Mouse (Mus musculus) neural tube, embryonic 15.5 days (tissue): ENCODE data around the gene Tenm1. TPM values are rescaled to one million over a fixed set of nuclear protein-coding genes. Genes with fewer than 3 reads are reported as not detected.

Experiments used
- ATAC-seq: fragments of 200-750 bp; cut with Nextera tagmentation; 2 replicates; pipeline ENCODE4 v1.8.0; 2017; ENCODE audit warnings: mild to moderate bottlenecking, moderate TSS enrichment, moderate library complexity; ENCODE audit not compliant: low FRiP score
- H3K27ac ChIP-seq: fragments of 300-500 bp; sonication (generic); replicated peaks from 2 replicates; pipeline ENCODE4 v1.5.1; 2015; ENCODE audit warnings: mild to moderate bottlenecking, inconsistent platforms
- H3K27me3 ChIP-seq: fragments of 300-500 bp; sonication (generic); replicated peaks from 2 replicates; pipeline ENCODE4 v1.6.1; 2015; ENCODE audit warnings: inconsistent platforms
- H3K36me3 ChIP-seq: fragments of 300-500 bp; sonication (generic); 2 replicates; pipeline ENCODE4 v1.6.1; 2015; ENCODE audit warnings: inconsistent platforms
- H3K4me1 ChIP-seq: fragments of 300-500 bp; sonication (generic); 2 replicates; pipeline ENCODE4 v1.6.1; 2015; ENCODE audit warnings: inconsistent platforms
- H3K4me2 ChIP-seq: fragments of 300-500 bp; sonication (generic); 2 replicates; pipeline ENCODE4 v1.6.1; 2015; ENCODE audit warnings: inconsistent platforms, mild to moderate bottlenecking, moderate library complexity
- H3K4me3 ChIP-seq: fragments of 300-500 bp; sonication (generic); replicated peaks from 2 replicates; pipeline ENCODE4 v1.5.1; 2015; ENCODE audit warnings: mild to moderate bottlenecking, inconsistent platforms
- H3K9ac ChIP-seq: fragments of 300-500 bp; sonication (generic); replicated peaks from 2 replicates; pipeline ENCODE4 v1.6.1; 2015; ENCODE audit warnings: mild to moderate bottlenecking, inconsistent platforms
- H3K9me3 ChIP-seq: fragments of 300-500 bp; sonication (generic); replicated peaks from 2 replicates; pipeline ENCODE4 v1.6.1; 2016; ENCODE audit warnings: inconsistent platforms
- WGBS: fragments of 180-500 bp; shearing (Covaris S2); methylation state at CpG from one replicate; pipeline ENCODE4 v1.1.7; 2015; ENCODE audit warnings: mixed read lengths; 5-methylcytosine and 5-hydroxymethylcytosine counted together
- polyA plus RNA-seq: library from polyadenylated mRNA; unstranded; fragments of >200 nt; fragmentation: Nextera tagmentation; extraction: Ambion mirVana; gene quantifications from 2 replicates; pipeline ENCODE4 v1.2.1, GENCODE M21; 2015

The Tenm1 gene
- polyA plus RNA-seq: 25.8 and 31.2 TPM in 2 replicates

DNA sequence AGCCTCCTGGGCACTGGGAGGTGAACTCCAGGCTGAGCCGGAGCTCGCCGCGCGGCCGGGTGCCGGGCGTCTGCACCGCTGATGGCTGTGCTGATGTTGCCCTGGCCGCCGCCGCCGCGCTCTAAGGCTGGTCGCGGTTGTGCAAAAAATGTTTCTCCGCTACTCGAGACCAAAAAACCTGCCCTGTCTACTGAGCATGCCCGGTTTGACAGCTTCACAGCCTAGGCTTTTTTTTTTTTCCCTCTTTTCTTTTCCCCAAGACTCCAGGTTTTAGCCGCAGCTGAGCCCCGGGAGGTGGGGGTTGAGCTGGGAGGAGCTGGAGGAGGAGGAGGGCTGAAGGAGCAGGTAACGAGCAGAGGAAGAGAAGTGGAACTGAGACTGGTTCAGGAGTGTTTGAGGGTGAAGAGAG lies at the start of gene Tenm1:
Tenm1 (minus strand) TSS at position 272 of the 409 bp plus-strand sequence.
- H3K9ac ChIP-seq: peak within 1 kb of the TSS; percentile 51
- H3K9me3 ChIP-seq: no peaks in the 10 kb centered on the region
- ATAC-seq: peak; percentile 73
- peak within 1 kb of the TSS; percentile 47 for H3K4me3 ChIP-seq
- no peaks in the 10 kb centered on the region for H3K27me3 ChIP-seq
- H3K27ac ChIP-seq: peak within 1 kb of the TSS; percentile 82
- H3K4me1 ChIP-seq: no peaks in the 10 kb centered on the region
- peak within 1 kb of the TSS; percentile 65 for H3K4me2 ChIP-seq
- no peaks in the 10 kb centered on the region for H3K36me3 ChIP-seq
- WGBS: 28% methylated on average over 22 of the region's 22 CpGs

DNA sequence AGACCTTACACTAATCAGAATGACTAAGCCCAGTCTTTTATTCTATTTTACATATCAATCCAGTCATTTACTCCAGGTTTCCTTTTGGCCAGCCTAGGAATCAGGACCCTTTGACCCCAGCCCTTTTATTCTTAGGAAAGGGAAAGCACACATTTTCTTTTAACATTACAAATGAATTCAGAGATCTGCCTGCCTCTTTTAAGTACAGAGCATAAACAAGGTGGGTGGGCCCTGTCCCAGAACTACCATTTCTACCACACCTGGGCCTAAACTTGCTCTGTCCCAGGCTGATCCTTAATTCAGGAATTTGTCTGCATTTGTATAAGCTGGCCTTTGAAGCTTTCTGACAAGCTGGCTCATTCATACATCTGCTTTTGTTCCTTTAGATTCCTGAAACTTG lies 38.4 kb upstream of the Tenm1 start:
- H3K36me3 ChIP-seq: no peaks in the 10 kb centered on the region
- H3K27ac ChIP-seq: no peak overlapping the region
- H3K4me1 ChIP-seq: no peaks in the 10 kb centered on the region
- H3K27me3 ChIP-seq: no peaks in the 10 kb centered on the region
- no peak overlapping the region for H3K4me2 ChIP-seq
- no peak for ATAC-seq
- H3K9ac ChIP-seq: no peak overlapping the region
- no peak overlapping the region for H3K4me3 ChIP-seq
- no peaks in the 10 kb centered on the region for H3K9me3 ChIP-seq

DNA sequence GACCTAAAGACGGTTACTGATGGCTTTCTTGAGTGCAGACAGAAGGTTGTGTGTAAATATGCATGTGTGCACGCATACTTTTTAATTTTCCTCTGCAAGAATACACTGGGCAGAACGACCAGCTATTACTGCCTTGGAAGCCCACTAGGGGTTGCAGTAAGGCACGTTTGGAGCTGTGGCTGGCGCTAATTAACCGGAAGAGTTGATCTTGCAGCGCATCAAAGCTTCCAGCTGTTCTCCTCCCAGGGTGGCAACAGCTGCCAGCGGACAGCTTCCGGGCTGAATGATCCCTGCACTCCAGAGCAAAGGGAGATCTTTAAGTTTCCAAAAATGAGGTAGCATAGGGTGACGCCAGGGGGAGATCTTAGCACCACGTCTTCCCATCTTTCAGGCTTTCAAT lies 1.7 kb upstream of the Tenm1 start:
- H3K9me3 ChIP-seq: no peaks in the 10 kb centered on the region
- H3K27me3 ChIP-seq: no peaks in the 10 kb centered on the region
- H3K36me3 ChIP-seq: no peaks in the 10 kb centered on the region
- H3K4me2 ChIP-seq: peak overlapping the region; percentile 65
- H3K9ac ChIP-seq: peak overlapping the region; percentile 42
- H3K4me1 ChIP-seq: no peaks in the 10 kb centered on the region
- WGBS: 9% methylated on average over 11 of the region's 11 CpGs
- peak; percentile 75 for ATAC-seq
- peak overlapping the region; percentile 82 for H3K27ac ChIP-seq
- peak overlapping the region; percentile 47 for H3K4me3 ChIP-seq

DNA sequence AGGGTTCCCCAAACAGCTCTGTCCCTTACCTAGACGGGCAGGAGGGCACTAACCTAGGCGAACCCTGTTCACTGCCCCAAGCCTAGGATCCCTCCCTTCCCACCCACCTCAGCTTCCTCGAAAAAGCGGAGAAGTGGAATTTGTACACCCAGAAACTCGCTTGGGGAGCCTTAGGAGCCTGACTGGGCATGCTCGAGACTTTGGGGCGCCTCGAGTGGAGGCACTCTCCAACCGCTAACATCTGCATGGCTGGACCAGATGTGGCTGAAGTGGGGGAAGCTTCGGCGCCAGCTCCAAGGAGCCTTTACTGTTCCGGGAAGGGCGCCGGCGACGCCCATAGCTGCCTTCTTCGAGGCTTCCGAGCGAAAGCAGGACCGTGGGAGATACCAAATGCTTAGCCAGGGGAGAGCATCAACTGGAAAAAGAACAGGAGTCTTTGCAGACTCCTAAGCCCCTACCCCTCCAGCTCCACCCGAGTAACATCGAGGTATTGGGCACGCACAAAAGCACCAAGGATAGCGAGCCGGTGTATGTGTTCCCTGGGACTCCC lies 1.1 kb upstream of the Tenm1 start:
- ATAC-seq: peak; percentile 57
- Histone ChIP-seq H3K9me3 (no peaks in the 10 kb centered on the region), H3K4me1 (no peaks in the 10 kb centered on the region), H3K4me3 (peak overlapping the region; percentile 47), H3K4me2 (peak overlapping the region; percentile 65), H3K9ac (peak overlapping the region; percentile 42), H3K27me3 (no peaks in the 10 kb centered on the region), H3K36me3 (no peaks in the 10 kb centered on the region), H3K27ac (peak overlapping the region; percentile 82)
- WGBS: 24% methylated on average over 25 of the region's 25 CpGs

DNA sequence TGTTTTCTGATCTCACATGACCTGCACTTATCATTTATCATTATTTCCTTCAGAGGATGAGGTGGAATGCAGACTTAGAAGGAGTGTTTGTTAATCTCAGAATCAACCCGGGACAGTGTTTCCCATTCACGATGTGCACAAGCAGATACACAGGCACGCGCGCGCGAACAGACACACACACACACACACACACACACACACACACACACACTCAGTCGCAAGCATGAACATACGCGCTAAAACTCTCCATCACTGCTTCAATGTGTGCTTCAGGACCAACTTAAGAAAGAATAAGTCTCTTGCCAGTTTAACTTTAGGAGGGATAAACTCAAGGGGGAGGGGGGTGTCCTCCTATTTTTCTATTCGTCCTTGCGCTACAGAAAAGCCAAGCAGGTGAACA lies 411 bp upstream of the Tenm1 start:
- 0 out of 2 replicates have a peak, but pooled peaks have one; percentile 33 for ATAC-seq
- 26% methylated on average over 12 of the region's 12 CpGs for WGBS
- peak overlapping the region; percentile 65 for H3K4me2 ChIP-seq

DNA sequence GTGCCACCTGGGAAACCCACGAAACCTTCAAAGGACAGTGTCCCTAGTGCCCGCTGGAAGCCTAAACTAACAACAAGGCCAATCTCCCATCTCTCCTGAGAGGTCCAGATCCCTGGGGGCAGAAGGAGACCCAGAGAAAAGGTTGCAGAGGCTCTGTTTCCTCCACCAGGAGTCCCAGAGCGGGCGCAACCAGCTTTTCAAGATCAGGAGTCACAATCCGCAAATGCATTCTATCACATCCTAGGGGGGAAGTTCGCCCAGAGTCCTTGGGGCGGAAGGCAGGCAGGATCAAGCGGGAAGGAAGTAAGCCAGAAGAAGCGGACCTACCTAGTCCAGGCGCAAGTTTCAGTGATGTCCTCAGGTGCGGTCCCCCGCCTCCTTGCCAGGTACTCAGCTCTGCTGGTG lies 963 bp downstream of the Tenm1 start:
- Histone ChIP-seq H3K9ac (peak overlapping the region; percentile 51), H3K9me3 (no peaks in the 10 kb centered on the region), H3K36me3 (no peaks in the 10 kb centered on the region), H3K4me1 (no peaks in the 10 kb centered on the region), H3K4me2 (peak overlapping the region; percentile 65), H3K4me3 (peak overlapping the region; percentile 47), H3K27me3 (no peaks in the 10 kb centered on the region), H3K27ac (peak overlapping the region; percentile 82; the same call in 1 of the 2 replicates)
- ATAC-seq: no peak
- WGBS: 11% methylated on average over 12 of the region's 12 CpGs

More for the DNA sequence above, 411 bp upstream of the Tenm1 start:
- H3K27ac ChIP-seq: peak overlapping the region; percentile 82
- no peaks in the 10 kb centered on the region for H3K36me3 ChIP-seq
- H3K27me3 ChIP-seq: no peaks in the 10 kb centered on the region
- H3K4me1 ChIP-seq: no peaks in the 10 kb centered on the region
- H3K9me3 ChIP-seq: no peaks in the 10 kb centered on the region
- H3K4me3 ChIP-seq: peak overlapping the region; percentile 47
- H3K9ac ChIP-seq: peak overlapping the region; percentile 51; the same call in 1 of the 2 replicates

DNA sequence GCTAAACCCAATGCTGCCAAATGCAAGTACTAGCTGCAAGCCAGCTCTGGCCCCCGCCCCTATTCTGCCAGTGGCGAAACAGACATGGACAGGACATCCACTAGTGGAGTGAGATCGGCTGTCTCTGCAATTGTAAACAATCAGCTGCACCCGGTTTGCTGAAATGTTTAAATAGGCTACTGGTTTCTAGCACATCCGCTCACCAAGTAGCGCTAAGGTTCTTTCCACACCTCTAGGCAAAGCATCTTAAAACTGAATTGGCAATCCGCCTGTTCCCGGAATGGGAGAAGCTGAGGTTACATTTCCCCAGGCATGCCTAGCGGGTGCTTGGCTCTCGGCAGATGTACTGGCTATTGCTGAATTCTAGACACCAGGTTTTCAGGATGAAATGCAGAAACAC lies 1.8 kb downstream of the Tenm1 start:
- peak overlapping the region; percentile 47 for H3K4me3 ChIP-seq
- ATAC-seq: no peak
- H3K4me2 ChIP-seq: peak overlapping the region; percentile 65
- WGBS: 22% methylated on average over 10 of the region's 10 CpGs
- H3K9ac ChIP-seq: peak overlapping the region; percentile 51
- H3K4me1 ChIP-seq: no peaks in the 10 kb centered on the region
- no peaks in the 10 kb centered on the region for H3K36me3 ChIP-seq
- no peaks in the 10 kb centered on the region for H3K27me3 ChIP-seq
- peak overlapping the region; percentile 18; the same call in 1 of the 2 replicates for H3K27ac ChIP-seq
- no peaks in the 10 kb centered on the region for H3K9me3 ChIP-seq

DNA sequence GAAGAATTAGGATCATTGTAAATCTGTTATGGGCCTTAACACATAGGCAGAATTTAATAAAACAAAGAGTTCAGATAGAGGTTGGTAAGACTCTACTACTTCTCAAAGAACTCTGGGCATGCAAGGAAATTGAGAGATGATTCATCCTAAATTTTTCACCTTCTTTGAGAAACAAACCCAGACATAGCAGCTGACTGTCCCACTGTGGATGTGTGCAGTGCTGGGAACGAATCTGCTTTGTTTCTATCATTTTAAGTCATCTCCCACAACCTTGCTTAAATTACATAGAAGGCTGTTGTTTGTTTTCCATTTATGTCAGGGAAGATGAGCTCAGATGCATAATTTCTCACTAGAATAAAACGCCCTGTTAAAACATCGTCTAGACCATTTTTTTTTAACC lies 31.0 kb downstream of the Tenm1 start:
- no peaks in the 10 kb centered on the region for H3K36me3 ChIP-seq
- no peak overlapping the region for H3K4me2 ChIP-seq
- H3K27ac ChIP-seq: no peak overlapping the region
- no peaks in the 10 kb centered on the region for H3K27me3 ChIP-seq
- H3K9me3 ChIP-seq: no peaks in the 10 kb centered on the region
- no peak overlapping the region for H3K9ac ChIP-seq
- ATAC-seq: no peak
- WGBS: 74% methylated on average over 3 of the region's 3 CpGs
- no peaks in the 10 kb centered on the region for H3K4me1 ChIP-seq
- H3K4me3 ChIP-seq: no peak overlapping the region

DNA sequence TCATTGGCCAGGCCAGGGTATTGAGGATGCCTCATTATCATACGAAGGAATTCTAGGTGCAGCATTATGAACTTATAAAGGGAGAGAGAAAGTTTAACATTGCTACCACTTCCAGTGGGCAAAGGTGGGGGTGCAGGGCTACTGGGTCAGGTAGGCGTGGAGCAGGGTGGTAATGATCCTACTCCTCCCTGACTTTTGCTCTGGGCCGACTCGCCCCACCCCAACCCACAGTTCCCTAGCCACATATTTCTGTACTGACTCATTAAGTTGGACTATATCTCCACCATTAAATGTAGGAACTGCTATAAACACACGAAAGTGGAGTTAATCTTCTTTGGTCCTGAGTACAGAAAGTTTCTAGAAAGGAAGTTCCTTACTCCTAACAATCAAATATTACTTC lies 40.8 kb downstream of the Tenm1 start:
- H3K4me3 ChIP-seq: no peak overlapping the region
- H3K4me2 ChIP-seq: no peak overlapping the region
- no peak for ATAC-seq
- 90% methylated on average over 5 of the region's 5 CpGs for WGBS
- H3K27me3 ChIP-seq: no peaks in the 10 kb centered on the region
- H3K27ac ChIP-seq: no peak overlapping the region
- H3K36me3 ChIP-seq: no peaks in the 10 kb centered on the region
- H3K9ac ChIP-seq: no peak overlapping the region
- H3K9me3 ChIP-seq: no peaks in the 10 kb centered on the region
- no peaks in the 10 kb centered on the region for H3K4me1 ChIP-seq

DNA sequence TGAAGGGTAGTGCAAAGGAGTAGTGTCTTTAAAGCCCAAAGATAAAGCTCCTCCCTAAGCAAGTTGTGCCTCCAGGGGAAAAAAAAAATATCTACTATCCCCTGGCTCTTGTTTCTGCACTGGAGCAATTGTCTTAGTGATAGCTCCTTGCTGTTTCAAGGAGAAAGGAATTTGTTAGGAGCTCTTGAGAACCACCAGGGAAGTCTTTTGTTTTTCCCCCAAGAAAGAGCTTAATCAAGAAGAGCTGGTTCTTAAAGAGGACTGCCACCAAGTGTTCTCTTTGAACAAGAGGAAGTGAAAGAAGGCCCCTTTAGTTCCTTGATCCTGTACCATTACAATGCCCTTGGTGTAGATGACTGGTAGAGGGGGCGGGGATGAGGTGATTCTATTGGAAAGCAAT lies 56.4 kb downstream of the Tenm1 start:
- Histone ChIP-seq H3K27me3 (no peaks in the 10 kb centered on the region), H3K4me2 (no peak overlapping the region), H3K9ac (no peak overlapping the region), H3K4me1 (no peaks in the 10 kb centered on the region), H3K9me3 (no peaks in the 10 kb centered on the region), H3K4me3 (no peak overlapping the region), H3K36me3 (no peaks in the 10 kb centered on the region), H3K27ac (no peak overlapping the region)
- 74% methylated on average over 1 of the region's 1 CpGs for WGBS
- ATAC-seq: no peak

DNA sequence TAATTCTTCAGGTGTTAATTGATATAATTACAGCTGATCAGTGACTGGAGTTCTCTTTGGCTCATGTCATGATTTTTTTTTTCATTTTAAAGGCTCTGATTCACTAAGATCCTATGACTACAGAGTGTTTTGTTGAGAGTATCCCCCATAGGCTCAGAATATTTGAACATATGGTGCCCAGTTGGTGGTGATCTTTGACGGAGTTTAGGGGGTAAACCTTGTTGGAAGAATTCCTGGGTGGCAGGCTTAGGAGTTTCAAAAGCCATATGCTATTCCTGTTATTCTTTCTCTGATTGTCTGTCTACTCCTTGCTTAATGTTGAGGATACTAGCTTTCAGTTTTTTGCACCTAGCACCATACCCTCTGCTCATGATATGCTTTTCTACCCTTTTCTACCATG lies 109.6 kb downstream of the Tenm1 start:
- Histone ChIP-seq H3K27ac (no peak overlapping the region), H3K9me3 (no peaks in the 10 kb centered on the region), H3K27me3 (no peaks in the 10 kb centered on the region), H3K4me2 (no peak overlapping the region), H3K9ac (no peak overlapping the region), H3K36me3 (no peaks in the 10 kb centered on the region), H3K4me3 (no peak overlapping the region), H3K4me1 (no peaks in the 10 kb centered on the region)
- ATAC-seq: no peak
- WGBS: 78% methylated on average over 1 of the region's 1 CpGs

DNA sequence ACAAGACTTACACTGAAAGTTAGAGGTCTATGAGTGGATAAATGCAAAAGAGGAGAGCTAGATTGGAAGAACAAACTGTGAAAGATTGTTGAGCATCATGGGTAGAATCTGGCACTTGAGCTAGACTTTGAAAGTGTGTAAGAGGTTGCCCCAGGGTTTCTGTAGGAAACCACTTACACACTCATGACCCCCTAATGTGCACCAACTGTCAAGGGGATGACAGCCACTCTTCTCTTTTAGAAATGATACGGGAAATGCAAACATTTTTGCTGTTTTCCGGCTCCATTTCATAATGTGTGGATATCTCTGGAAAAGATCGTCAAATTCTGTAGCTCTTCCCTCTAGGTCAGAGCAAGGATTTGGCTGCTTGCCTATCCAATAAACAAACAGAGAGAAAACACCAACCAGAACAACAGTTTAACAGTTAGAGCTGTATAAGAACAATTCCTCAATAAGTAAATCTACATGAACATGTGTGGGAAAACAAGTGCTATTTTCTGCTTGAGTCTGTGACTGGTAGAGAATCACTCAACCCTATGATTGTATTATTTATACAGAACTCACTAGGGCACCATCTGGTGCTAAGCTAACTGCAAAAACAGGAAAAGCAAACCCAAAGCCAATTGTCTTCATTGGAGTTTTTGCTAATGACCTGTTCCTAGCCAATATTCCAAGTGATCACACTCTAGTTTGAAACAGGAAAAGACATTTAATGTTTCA lies 111.0 kb downstream of the Tenm1 start:
- Histone ChIP-seq H3K9me3 (no peaks in the 10 kb centered on the region), H3K4me3 (no peak overlapping the region), H3K4me1 (no peaks in the 10 kb centered on the region), H3K9ac (no peak overlapping the region), H3K36me3 (no peaks in the 10 kb centered on the region), H3K27me3 (no peaks in the 10 kb centered on the region), H3K4me2 (no peak overlapping the region), H3K27ac (no peak overlapping the region)
- WGBS: 88% methylated on average over 3 of the region's 3 CpGs
- no peak for ATAC-seq
